Mouse (Mus musculus) limb, embryonic 14.5 days (tissue): Measurements from ENCODE around the gene Aldh4a1. TPM values are rescaled to one million over a fixed set of nuclear protein-coding genes. Genes with fewer than 3 reads are reported as not detected.

Experiments
- ATAC-seq: fragments of 200-750 bp; cut with Nextera tagmentation; 2 replicates; pipeline ENCODE4 v1.8.0; 2017; ENCODE audit warnings: low read depth, moderate number of reproducible peaks, moderate TSS enrichment; ENCODE audit not compliant: low FRiP score
- DNase-seq: peaks from one replicate; pipeline ENCODE4 v3.0.0-alpha.2; 2015; ENCODE audit warnings: low spot score
- H3K27ac ChIP-seq: fragments of 300-500 bp; sonication (generic); replicated peaks from 2 replicates; pipeline ENCODE4 v1.5.1; 2014; ENCODE audit warnings: low read depth, mild to moderate bottlenecking, low read length, moderate library complexity, mixed read lengths
- H3K27me3 ChIP-seq: fragments of 300-500 bp; sonication (generic); 2 replicates; pipeline ENCODE4 v1.6.1; 2014; ENCODE audit warnings: low read length, mixed read lengths; ENCODE audit not compliant: control insufficient read depth, insufficient read depth
- H3K36me3 ChIP-seq: fragments of 300-500 bp; sonication (generic); 2 replicates; pipeline ENCODE4 v1.6.1; 2014; ENCODE audit warnings: mild to moderate bottlenecking, low read length, moderate library complexity, mixed read lengths; ENCODE audit not compliant: control insufficient read depth, insufficient read depth
- H3K4me1 ChIP-seq: fragments of 300-500 bp; sonication (generic); 2 replicates; pipeline ENCODE4 v1.6.1; 2014; ENCODE audit warnings: antibody characterized with exemption, low read length, mixed read lengths; ENCODE audit not compliant: control insufficient read depth, insufficient read depth
- H3K4me2 ChIP-seq: fragments of 300-500 bp; sonication (generic); replicated peaks from 2 replicates; pipeline ENCODE4 v1.6.1; 2014; ENCODE audit warnings: low read depth, mild to moderate bottlenecking, low read length, moderate library complexity; ENCODE audit not compliant: severe bottlenecking
- H3K4me3 ChIP-seq: fragments of 300-500 bp; sonication (generic); replicated peaks from 2 replicates; pipeline ENCODE4 v1.5.1; 2014; ENCODE audit warnings: low read length
- H3K9ac ChIP-seq: fragments of 300-500 bp; sonication (generic); 2 replicates; pipeline ENCODE4 v1.6.1; 2014; ENCODE audit warnings: mild to moderate bottlenecking, low read depth, low read length, moderate library complexity; ENCODE audit not compliant: severe bottlenecking
- H3K9me3 ChIP-seq: fragments of 300-500 bp; sonication (generic); 2 replicates; pipeline ENCODE4 v1.6.1; 2016; ENCODE audit warnings: low read length; ENCODE audit not compliant: control insufficient read depth
- POLR2A ChIP-seq: fragments of 200-500 bp; IDR thresholded peaks from 2 replicates; pipeline ENCODE4 v1.8.0; 2012; ENCODE audit warnings: inconsistent platforms, mild to moderate bottlenecking, moderate library complexity, borderline replicate concordance; ENCODE audit not compliant: insufficient read depth, insufficient read length; ENCODE audit errors: extremely low read depth
- WGBS: fragments of 180-500 bp; shearing (Covaris S2); extraction: QIAGEN DNeasy Blood & Tissue Kit; methylation state at CpG from one replicate; pipeline ENCODE4 v1.1.7; 2014; 5-methylcytosine and 5-hydroxymethylcytosine counted together
- polyA plus RNA-seq, 2 experiments: library from polyadenylated mRNA; depleted of rRNA in 1 of 2; stranded (reverse) in 1 of 2; unstranded in 1 of 2; fragments of >200 nt; fragmentation: Nextera tagmentation in 1 of 2; extraction: Ambion mirVana in 1 of 2; gene quantifications; 2 replicates each; pipeline versions ENCODE4 v1.2.1 to v1.2.3; 2012 to 2014

The Aldh4a1 gene
- polyA plus RNA-seq, 2 experiments, result 21.9 to 23.0 TPM

DNA sequence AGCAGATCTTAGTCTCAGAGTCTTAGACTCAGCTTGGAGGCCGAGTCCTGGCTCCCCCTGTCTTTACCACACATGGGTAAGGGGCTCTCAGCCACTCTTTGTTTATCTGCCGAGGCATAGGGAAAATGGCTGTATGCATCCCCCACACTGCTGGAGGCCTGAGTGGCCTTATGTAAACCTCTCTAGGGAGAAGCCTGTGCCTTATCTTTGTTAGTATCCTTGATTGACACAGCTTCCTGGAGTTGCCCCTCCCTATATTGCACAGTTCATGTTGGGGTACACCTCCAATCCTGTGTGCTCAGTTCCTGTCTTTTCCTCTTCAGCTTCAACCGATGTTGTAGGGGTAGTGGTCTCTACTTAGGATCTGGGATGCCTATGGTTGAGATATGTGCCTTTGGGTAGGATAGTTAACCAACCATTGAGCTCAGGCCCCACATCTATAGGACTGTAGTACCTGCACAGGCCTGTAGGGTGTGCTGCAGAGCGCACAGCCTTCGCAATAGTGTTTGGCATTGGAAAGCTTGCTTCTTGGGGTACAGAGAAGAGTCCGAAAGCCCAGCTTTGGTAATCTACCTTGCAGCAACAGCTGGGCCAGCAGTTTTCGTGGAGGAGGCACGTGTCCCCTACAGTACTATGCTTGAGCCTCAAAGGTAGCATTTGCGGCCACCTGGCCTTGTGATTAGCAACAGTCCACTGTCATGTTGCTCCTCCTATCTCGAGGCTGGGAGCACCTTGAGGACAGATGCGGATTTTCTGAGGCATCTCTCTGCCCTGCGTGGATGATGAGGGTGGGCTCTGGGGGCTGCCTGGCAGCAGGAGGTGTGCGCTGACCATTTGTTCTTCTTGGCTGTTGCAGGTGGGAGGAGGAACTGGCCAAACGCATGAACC lies 20.1 kb upstream of the Aldh4a1 start, which contains the start of gene Gm21969:
Gene Gm21969 (plus strand): TSS at position 830 of the 888 bp plus-strand sequence.
- TF ChIP-seq POLR2A, result no peak
- DNase-seq, result no peak
- Histone ChIP-seq H3K36me3 (peaks cover 26% of the 10 kb centered on the region), H3K4me1 (peaks cover 37% of the 10 kb centered on the region), H3K4me3 (no peak within 1 kb of the TSS), H3K27ac (peak within 1 kb of the TSS; percentile 50), H3K27me3 (no peaks in the 10 kb centered on the region), H3K9ac (no peak within 1 kb of the TSS), H3K4me2 (no peak within 1 kb of the TSS), H3K9me3 (no peaks in the 10 kb centered on the region)
- WGBS, result 57% methylated on average over 14 of the region's 14 CpGs
- no peak for ATAC-seq

GRCm38 (mm10) chr4:139605216-139605615 lies 17.4 kb upstream of the Aldh4a1 start:
- H3K27me3 ChIP-seq, result no peaks in the 10 kb centered on the region
- H3K4me2 ChIP-seq, result no peak overlapping the region
- TF ChIP-seq POLR2A, result no peak
- H3K4me3 ChIP-seq, result no peak overlapping the region
- no peaks in the 10 kb centered on the region for H3K9me3 ChIP-seq
- no peak overlapping the region for H3K27ac ChIP-seq
- DNase-seq (no peak), ATAC-seq (no peak)
- H3K4me1 ChIP-seq, result peaks cover 12% of the 10 kb centered on the region
- H3K36me3 ChIP-seq, result peaks cover 37% of the 10 kb centered on the region
- H3K9ac ChIP-seq, result no peak overlapping the region
- WGBS, result 88% methylated on average over 11 of the region's 11 CpGs

DNA sequence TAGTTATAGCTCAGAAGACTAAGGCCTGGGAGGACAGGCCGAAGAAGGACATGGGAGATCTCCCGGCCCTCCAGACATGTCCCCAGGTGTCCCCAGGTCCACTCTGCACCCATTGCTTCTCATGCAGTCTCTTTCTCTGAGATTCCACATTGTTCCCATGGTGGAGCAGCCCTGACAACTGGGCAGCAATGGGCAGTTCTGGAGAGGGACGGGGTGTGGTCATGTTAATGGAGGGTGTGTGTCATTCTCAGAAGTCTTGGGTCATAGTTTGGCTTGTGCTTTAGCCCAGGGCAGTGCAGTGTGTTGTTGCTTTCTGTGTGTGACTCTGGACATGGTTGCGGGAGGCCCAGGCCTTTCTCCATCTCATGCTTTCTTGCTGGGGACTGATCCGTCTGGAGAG lies 15.9 kb upstream of the Aldh4a1 start:
- ATAC-seq, result no peak

GRCm38 (mm10) chr4:139608975-139609374 lies 13.7 kb upstream of the Aldh4a1 start:
- no peak for ATAC-seq
- H3K27me3 ChIP-seq, result no peaks in the 10 kb centered on the region
- TF ChIP-seq POLR2A, result no peak
- H3K4me2 ChIP-seq, result no peak overlapping the region
- DNase-seq, result no peak
- H3K36me3 ChIP-seq, result peaks cover 46% of the 10 kb centered on the region
- H3K4me3 ChIP-seq, result no peak overlapping the region
- H3K27ac ChIP-seq, result no peak overlapping the region
- no peaks in the 10 kb centered on the region; the same call in 1 of the 2 replicates for H3K4me1 ChIP-seq
- WGBS, result 72% methylated on average over 4 of the region's 4 CpGs
- no peaks in the 10 kb centered on the region for H3K9me3 ChIP-seq
- H3K9ac ChIP-seq, result no peak overlapping the region

More for the DNA sequence above, 15.9 kb upstream of the Aldh4a1 start:
- Histone ChIP-seq H3K9me3 (no peaks in the 10 kb centered on the region), H3K4me1 (peaks cover 8% of the 10 kb centered on the region), H3K9ac (no peak overlapping the region), H3K4me2 (no peak overlapping the region), H3K36me3 (peaks cover 37% of the 10 kb centered on the region), H3K27me3 (no peaks in the 10 kb centered on the region), H3K4me3 (no peak overlapping the region), H3K27ac (no peak overlapping the region)
- no peak for DNase-seq
- TF ChIP-seq POLR2A, result no peak
- 94% methylated on average over 5 of the region's 5 CpGs for whole genome bisulfite sequencing

- Histone ChIP-seq H3K9me3 (no peaks in the 10 kb centered on the region), H3K27ac (no peak overlapping the region), H3K27me3 (no peaks in the 10 kb centered on the region), H3K4me3 (no peak overlapping the region), H3K36me3 (peaks cover 53% of the 10 kb centered on the region), H3K4me2 (no peak overlapping the region; the same call in 1 of the 2 replicates), H3K4me1 (no peaks in the 10 kb centered on the region; the same call in 1 of the 2 replicates), H3K9ac (peak overlapping the region; percentile 21; the same call in 1 of the 2 replicates)
- DNase-seq (no peak), ATAC-seq (no peak)
- TF ChIP-seq POLR2A, result no peak
- WGBS, result 58% methylated on average over 6 of the region's 6 CpGs
Observed at GRCm38 (mm10) chr4:139610954-139611353, 11.7 kb upstream of the Aldh4a1 start.
